Mouse (Mus musculus): ENCODE data around the gene Gm21964.

- TF ChIP-seq EP300 (IDR thresholded peaks at IDR 0.05; ENCODE audit: low read depth), result no peak
- no peak for TF ChIP-seq CTCF (IDR thresholded peaks at IDR 0.05; ENCODE audit: low read depth)
Measured at GRCm38 (mm10) chr8:110082416-110083105, 18.4 kb upstream of the Gm21964 start.

All from liver, postnatal 0 days (tissue).